Mouse (Mus musculus): ENCODE results near the gene Foxg1.

Foxg1 gene

GRCm38 (mm10) chr12:49382565-49383520 lies at the start of gene Foxg1:
TSS of gene Foxg1 (plus strand) at chr12:49382660.
- no peak for DNase-seq (ENCODE audit: low read depth, low spot score)

- no peak for DNase-seq (ENCODE audit: low read depth, low spot score)
Measured at GRCm38 (mm10) chr12:49349697-49350096, 32.8 kb upstream of the Foxg1 start.

- no peak for DNase-seq (ENCODE audit: low read depth, low spot score)
Measured at GRCm38 (mm10) chr12:49368931-49369330, 13.5 kb upstream of the Foxg1 start.

- DNase-seq (ENCODE audit: low read depth, low spot score): peak; percentile 4
Measured at GRCm38 (mm10) chr12:49372170-49372569, 10.3 kb upstream of the Foxg1 start.

- DNase-seq (ENCODE audit: low read depth, low spot score): no peak
Measured at GRCm38 (mm10) chr12:49373176-49373575, 9.3 kb upstream of the Foxg1 start.

GRCm38 (mm10) chr12:49373821-49374605 lies 8.4 kb upstream of the Foxg1 start:
- DNase-seq (ENCODE audit: low read depth, low spot score): no peak

- peak; percentile 3 for DNase-seq (ENCODE audit: low read depth, low spot score)
Measured at GRCm38 (mm10) chr12:49374606-49374995, 7.9 kb upstream of the Foxg1 start.

- DNase-seq (ENCODE audit: low read depth, low spot score): no peak
Measured at GRCm38 (mm10) chr12:49375427-49376317, 6.8 kb upstream of the Foxg1 start.

GRCm38 (mm10) chr12:49376318-49376992 lies 6.0 kb upstream of the Foxg1 start:
- DNase-seq (ENCODE audit: low read depth, low spot score): no peak

- no peak for DNase-seq (ENCODE audit: low read depth, low spot score)
Measured at GRCm38 (mm10) chr12:49377281-49377970, 5.0 kb upstream of the Foxg1 start.

- no peak for DNase-seq (ENCODE audit: low read depth, low spot score)
Measured at GRCm38 (mm10) chr12:49378920-49379319, 3.5 kb upstream of the Foxg1 start.

GRCm38 (mm10) chr12:49379446-49379845 lies 3.0 kb upstream of the Foxg1 start:
- no peak for DNase-seq (ENCODE audit: low read depth, low spot score)

- DNase-seq (ENCODE audit: low read depth, low spot score): no peak
Measured at GRCm38 (mm10) chr12:49380442-49380841, 2.0 kb upstream of the Foxg1 start.

- no peak for DNase-seq (ENCODE audit: low read depth, low spot score)
Measured at GRCm38 (mm10) chr12:49381031-49381525, 1.4 kb upstream of the Foxg1 start.

GRCm38 (mm10) chr12:49381721-49382365 lies 617 bp upstream of the Foxg1 start:
- no peak for DNase-seq (ENCODE audit: low read depth, low spot score)

GRCm38 (mm10) chr12:49383521-49384133 lies 1.2 kb downstream of the Foxg1 start:
- DNase-seq (ENCODE audit: low read depth, low spot score): no peak

GRCm38 (mm10) chr12:49384295-49384875 lies 1.9 kb downstream of the Foxg1 start:
- no peak for DNase-seq (ENCODE audit: low read depth, low spot score)

GRCm38 (mm10) chr12:49384876-49385630 lies 2.6 kb downstream of the Foxg1 start, which contains the start of gene Gm43517:
TSS of gene Gm43517 (plus strand) at chr12:49385174.
- DNase-seq (ENCODE audit: low read depth, low spot score): no peak
